Mouse (Mus musculus) intestine, postnatal 0 days (tissue): ENCODE measurements at regions not wholly inside any gene's neighbourhood (a gene's known extent, or its start where the extent isn't known, plus 50 kb on each side); places are given as distances from the start of the nearest gene placed in this dataset.
A peak's percentile ranks its signal among the peaks of the same experiment; 100 is the strongest.
"Not testable (repeated sequence)": the region's sequence is repeated elsewhere in the genome, so short reads cannot be mapped to it uniquely, and the experiment has no call there.

Experiments used
- ATAC-seq: fragments of 200-750 bp; cut with Nextera tagmentation; 2 replicates; pipeline ENCODE4 v1.8.0; 2017; ENCODE audit warnings: mild to moderate bottlenecking, moderate TSS enrichment, moderate library complexity
- H3K27ac ChIP-seq: fragments of 300-500 bp; sonication (generic); 2 replicates; pipeline ENCODE4 v1.5.1; 2014; ENCODE audit warnings: mild to moderate bottlenecking, low read depth, low read length, moderate library complexity
- H3K27me3 ChIP-seq: fragments of 300-500 bp; sonication (generic); replicated peaks from 2 replicates; pipeline ENCODE4 v1.6.1; 2014; ENCODE audit warnings: low read length, mixed read lengths; ENCODE audit not compliant: control insufficient read depth, insufficient read depth
- H3K36me3 ChIP-seq: fragments of 300-500 bp; sonication (generic); 2 replicates; pipeline ENCODE4 v1.6.1; 2014; ENCODE audit warnings: mild to moderate bottlenecking, moderate library complexity; ENCODE audit not compliant: control insufficient read depth, insufficient read depth
- H3K4me1 ChIP-seq: fragments of 300-500 bp; sonication (generic); replicated peaks from 2 replicates; pipeline ENCODE4 v1.6.1; 2014; ENCODE audit warnings: antibody characterized with exemption, low read length, mixed read lengths; ENCODE audit not compliant: control insufficient read depth, insufficient read depth
- H3K4me2 ChIP-seq: fragments of 300-500 bp; sonication (generic); replicated peaks from 2 replicates; pipeline ENCODE4 v1.6.1; 2014; ENCODE audit warnings: low read depth, mild to moderate bottlenecking, moderate library complexity
- H3K4me3 ChIP-seq: fragments of 300-500 bp; sonication (generic); 2 replicates; pipeline ENCODE4 v1.5.1; 2014; ENCODE audit warnings: low read depth, low read length
- H3K9ac ChIP-seq: fragments of 300-500 bp; sonication (generic); 2 replicates; pipeline ENCODE4 v1.6.1; 2014; ENCODE audit warnings: mild to moderate bottlenecking, low read depth, low read length
- H3K9me3 ChIP-seq: fragments of 300-500 bp; sonication (generic); 2 replicates; pipeline ENCODE4 v1.6.1; 2016; ENCODE audit warnings: mixed run types; ENCODE audit not compliant: control insufficient read depth
- CTCF ChIP-seq: sonication (generic); IDR thresholded peaks from 2 replicates; pipeline ENCODE4 v1.5.1; 2016; ENCODE audit warnings: low read depth, mild to moderate bottlenecking, control low read depth, antibody characterized with exemption, moderate library complexity
- WGBS: fragments of 180-500 bp; shearing (Covaris S2); extraction: QIAGEN DNeasy Blood & Tissue Kit; methylation state at CpG from one replicate; pipeline ENCODE4 v1.1.7; 2014; 5-methylcytosine and 5-hydroxymethylcytosine counted together

- Histone ChIP-seq H3K36me3 (no peaks in the 10 kb centered on the region), H3K27me3 (no peaks in the 10 kb centered on the region), H3K27ac (no peak overlapping the region), H3K4me1 (no peaks in the 10 kb centered on the region), H3K9me3 (no peaks in the 10 kb centered on the region), H3K9ac (no peak overlapping the region), H3K4me2 (no peak overlapping the region), H3K4me3 (no peak overlapping the region)
- ATAC-seq = no peak
- no peak for TF ChIP-seq CTCF
- WGBS = 90% methylated on average over 2 of the region's 2 CpGs
Measured at GRCm38 (mm10) chr3:7713741-7714140, 1093.5 kb upstream of the 1700008P02Rik start.

DNA sequence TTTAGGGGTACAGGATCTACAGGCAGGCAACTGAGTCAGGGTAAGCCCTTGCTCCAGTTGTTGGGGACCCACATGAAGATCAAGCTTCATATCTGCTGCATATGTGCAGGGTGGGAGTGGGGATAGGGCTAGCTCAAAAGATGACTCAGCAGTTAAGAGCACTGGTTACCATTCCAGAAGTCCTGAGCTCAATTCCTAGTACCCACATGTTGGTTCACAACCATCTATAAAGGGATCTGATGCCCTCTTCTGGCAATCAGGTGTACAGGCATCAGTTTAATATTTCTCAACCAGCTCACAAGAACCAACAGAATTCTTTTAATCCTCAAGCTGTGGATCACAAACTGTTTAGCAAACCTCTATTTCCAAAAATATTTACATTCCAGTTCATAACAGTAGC is 1092.9 kb upstream of the 1700008P02Rik start:
- no peak overlapping the region for H3K27ac ChIP-seq
- H3K9ac ChIP-seq = no peak overlapping the region
- no peaks in the 10 kb centered on the region for H3K9me3 ChIP-seq
- H3K4me1 ChIP-seq = no peaks in the 10 kb centered on the region
- no peaks in the 10 kb centered on the region for H3K36me3 ChIP-seq
- no peak for ATAC-seq
- no peak overlapping the region for H3K4me2 ChIP-seq
- no peaks in the 10 kb centered on the region for H3K27me3 ChIP-seq
- TF ChIP-seq CTCF = peak; percentile 28; the same call in 1 of the 2 replicates
- no peak overlapping the region for H3K4me3 ChIP-seq

GRCm38 (mm10) chr3:7712466-7712865 is 1092.2 kb upstream of the 1700008P02Rik start:
- Histone ChIP-seq H3K4me3 (no peak overlapping the region), H3K4me2 (no peak overlapping the region), H3K9me3 (no peaks in the 10 kb centered on the region), H3K36me3 (no peaks in the 10 kb centered on the region), H3K9ac (no peak overlapping the region), H3K27me3 (no peaks in the 10 kb centered on the region), H3K27ac (no peak overlapping the region), H3K4me1 (no peaks in the 10 kb centered on the region)
- ATAC-seq = no peak
- 78% methylated on average over 2 of the region's 2 CpGs for WGBS
- TF ChIP-seq CTCF = no peak

DNA sequence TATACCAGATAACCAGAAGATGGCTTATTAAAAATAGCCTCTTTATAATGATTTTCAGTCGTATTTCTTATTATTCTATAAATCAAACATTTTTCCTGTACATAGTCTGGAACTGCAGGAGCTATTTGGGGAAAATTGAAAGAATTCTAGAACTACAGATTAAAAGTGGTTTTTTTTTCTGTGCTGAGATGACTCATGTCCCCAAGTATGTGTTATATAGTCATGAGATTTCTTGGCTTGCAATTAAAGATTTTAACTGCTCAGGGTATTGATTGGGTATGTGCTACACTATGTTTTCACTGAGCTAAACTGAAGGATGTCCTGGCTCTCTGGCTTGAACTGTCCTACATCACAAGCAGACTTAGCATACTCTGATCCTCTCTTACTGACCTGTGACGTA is 1088.4 kb upstream of the 1700008P02Rik start:
- no peaks in the 10 kb centered on the region for H3K36me3 ChIP-seq
- no peak for ATAC-seq
- H3K4me2 ChIP-seq = no peak overlapping the region
- no peaks in the 10 kb centered on the region for H3K4me1 ChIP-seq
- TF ChIP-seq CTCF = no peak
- H3K27me3 ChIP-seq = no peaks in the 10 kb centered on the region
- no peak overlapping the region for H3K27ac ChIP-seq
- WGBS = 72% methylated on average over 2 of the region's 2 CpGs
- no peak overlapping the region for H3K4me3 ChIP-seq
- no peaks in the 10 kb centered on the region for H3K9me3 ChIP-seq
- no peak overlapping the region for H3K9ac ChIP-seq

GRCm38 (mm10) chr3:7683536-7683935 is 1063.3 kb upstream of the 1700008P02Rik start:
- Histone ChIP-seq H3K9me3 (no peaks in the 10 kb centered on the region), H3K9ac (no peak overlapping the region), H3K4me3 (no peak overlapping the region), H3K27me3 (no peaks in the 10 kb centered on the region), H3K27ac (no peak overlapping the region), H3K36me3 (no peaks in the 10 kb centered on the region), H3K4me2 (no peak overlapping the region), H3K4me1 (no peaks in the 10 kb centered on the region)
- 88% methylated on average over 1 of the region's 1 CpGs for WGBS
- ATAC-seq = no peak
- TF ChIP-seq CTCF = no peak

DNA sequence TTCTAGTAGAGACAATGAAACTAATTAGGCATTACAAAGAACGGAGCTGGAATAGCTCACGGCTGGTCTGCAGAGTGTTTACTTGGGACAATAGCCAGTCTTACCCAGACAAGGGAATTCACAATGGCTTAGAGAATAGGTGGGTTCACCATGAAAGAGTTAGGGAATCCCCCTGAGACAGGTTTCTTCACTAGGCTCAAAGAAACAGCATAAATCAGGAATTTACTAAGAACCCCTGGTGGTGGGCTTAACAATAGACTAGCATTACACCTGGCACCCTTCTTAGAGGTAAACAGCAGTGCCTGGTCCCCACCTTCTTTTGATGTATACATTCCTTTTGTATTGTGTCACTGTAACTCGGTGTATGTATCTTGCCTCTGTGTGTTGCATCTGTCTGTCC is 1062.6 kb upstream of the 1700008P02Rik start:
- not testable (repeated sequence) for H3K9ac ChIP-seq, H3K9me3 ChIP-seq, H3K27me3 ChIP-seq, ATAC-seq, H3K4me2 ChIP-seq, H3K4me3 ChIP-seq, H3K27ac ChIP-seq, H3K4me1 ChIP-seq, H3K36me3 ChIP-seq
- WGBS = 74% methylated on average over 3 of the region's 3 CpGs

GRCm38 (mm10) chr3:7682311-7682710 is 1062.1 kb upstream of the 1700008P02Rik start:
- TF ChIP-seq CTCF = no peak
- no peaks in the 10 kb centered on the region for H3K36me3 ChIP-seq
- no peak overlapping the region for H3K9ac ChIP-seq
- no peaks in the 10 kb centered on the region for H3K9me3 ChIP-seq
- no peak for ATAC-seq
- H3K4me1 ChIP-seq = no peaks in the 10 kb centered on the region
- no peak overlapping the region for H3K4me2 ChIP-seq
- WGBS = 80% methylated on average over 3 of the region's 3 CpGs
- H3K4me3 ChIP-seq = no peak overlapping the region
- H3K27ac ChIP-seq = no peak overlapping the region
- H3K27me3 ChIP-seq = no peaks in the 10 kb centered on the region
